Mouse (Mus musculus) heart, adult 8-10 months (tissue): Measurements from ENCODE around the gene Nudt8. TPM values are rescaled to one million over a fixed set of nuclear protein-coding genes. Genes with fewer than 3 reads are reported as not detected.

Source experiments
- DNase-seq: peaks from one replicate; pipeline ENCODE4 v3.0.0; 2022; ENCODE audit warnings: low spot score
- total RNA-seq, 4 experiments: library from RNA; stranded (reverse); gene quantifications; 2 replicates each; pipeline ENCODE4 v1.2.4; 2022

The Nudt8 gene
- total RNA-seq, 4 experiments from 2014 or later, result 134 to 165 (median 153) TPM

DNA sequence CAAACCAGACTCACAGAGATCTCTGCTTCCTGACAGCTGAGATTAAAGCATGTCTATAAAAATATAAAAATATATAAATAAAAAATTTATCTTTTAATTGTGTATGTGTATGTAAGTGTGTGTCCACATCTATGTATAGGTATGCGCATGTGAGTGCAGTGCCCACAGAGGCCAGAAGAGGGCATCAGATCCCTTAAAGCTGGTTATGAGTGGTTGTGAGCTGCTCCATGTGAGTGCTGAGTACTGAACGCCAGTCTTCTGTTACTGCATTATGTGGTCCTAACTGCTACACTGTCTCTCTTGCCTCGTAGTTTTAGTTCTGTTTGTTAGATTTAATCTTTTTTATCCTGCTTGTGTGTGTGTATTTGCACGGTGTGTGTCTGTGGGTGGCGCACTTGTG is 50.6 kb downstream of the Nudt8 start:
- DNase-seq, result no peak

Other genes starting within 250 kb of the Nudt8 start
- 10 to 100 TPM; 23.7 to 29.4 (median 28.2) TPM for gene Kmt5b, start 233.2 kb upstream of the Nudt8 start, total RNA-seq
- gene Chka, start 148.8 kb upstream of the Nudt8 start, total RNA-seq, result 10 to 100 TPM in 1 of 4 experiments, 1 to 10 TPM in 3; 8.3 to 10.4 (median 8.7) TPM
- 10 to 100 TPM in 2 of 4 experiments, 1 to 10 TPM in 2; 8.5 to 13.9 (median 9.3) TPM for gene Tcirg1, start 93.4 kb upstream of the Nudt8 start, total RNA-seq
- gene Ndufs8, start 87.8 kb upstream of the Nudt8 start, total RNA-seq, result 100 to 1,000 TPM; 481 to 543 (median 507) TPM
- gene Aldh3b1, start 70.8 kb upstream of the Nudt8 start, total RNA-seq, result 1 to 10 TPM in 3 of 4 experiments, under 1 TPM in 1; 0.76 to 2.2 (median 1.6) TPM
- 10 to 100 TPM; 11.1 to 19.2 (median 13.7) TPM for gene Unc93b1, start 65.4 kb upstream of the Nudt8 start, total RNA-seq
- gene Aldh3b3, start 41.9 kb upstream of the Nudt8 start, total RNA-seq, result 1 to 10 TPM in 1 of 4 experiments, under 1 TPM in 3; 0.35 to 1.2 (median 0.55) TPM
- gene Aldh3b2, start 28.3 kb upstream of the Nudt8 start, total RNA-seq, result under 1 TPM in 2 of 4 experiments, not detected in 2; 0.19 to 0.23 TPM
- gene Acy3, start 14.0 kb upstream of the Nudt8 start, total RNA-seq, result 10 to 100 TPM; 24.2 to 32.4 (median 28.4) TPM
- gene Tbx10, start 7.8 kb upstream of the Nudt8 start, total RNA-seq, result not detected
- gene Gm49405, start within 50 bp of the Nudt8 start, total RNA-seq, result 1 to 10 TPM in 1 of 4 experiments, under 1 TPM in 3; 0.69 to 1.6 (median 0.81) TPM
- 100 to 1,000 TPM; 255 to 281 (median 261) TPM for gene Doc2g, start 2.7 kb downstream of the Nudt8 start, total RNA-seq
- gene Ndufv1, start 12.2 kb downstream of the Nudt8 start, total RNA-seq, result 1,000 to 10,000 TPM; 1,087 to 1,207 (median 1,176) TPM
- gene Gstp1, start 37.4 kb downstream of the Nudt8 start, total RNA-seq, result 100 to 1,000 TPM; 355 to 468 (median 390) TPM
- 100 to 1,000 TPM; 131 to 147 (median 142) TPM for gene Gstp2, start 45.4 kb downstream of the Nudt8 start, total RNA-seq
- gene Gstp3, start 59.0 kb downstream of the Nudt8 start, total RNA-seq, result not detected
- gene Cabp2, start 81.0 kb downstream of the Nudt8 start, total RNA-seq, result not detected
- 10 to 100 TPM; 33.6 to 43.4 (median 39.5) TPM for gene Cdk2ap2, start 96.6 kb downstream of the Nudt8 start, total RNA-seq
- gene Pitpnm1, start 99.4 kb downstream of the Nudt8 start, total RNA-seq, result 10 to 100 TPM; 17.0 to 22.1 (median 18.3) TPM
- 10 to 100 TPM; 65.9 to 79.6 (median 70.7) TPM for gene Aip, start 125.3 kb downstream of the Nudt8 start, total RNA-seq
- gene Gpr152, start 139.2 kb downstream of the Nudt8 start, total RNA-seq, result not detected
- gene Cabp4, start 143.5 kb downstream of the Nudt8 start, total RNA-seq, result not detected
- gene Coro1b, start 148.0 kb downstream of the Nudt8 start, total RNA-seq, result 10 to 100 TPM; 34.9 to 55.9 (median 42.8) TPM
- gene Ptprcap, start 153.0 kb downstream of the Nudt8 start, total RNA-seq, result 1 to 10 TPM in 3 of 4 experiments, under 1 TPM in 1; 0.73 to 2.4 (median 1.3) TPM
- 10 to 100 TPM; 15.6 to 17.9 (median 17.0) TPM for gene Rps6kb2, start 162.8 kb downstream of the Nudt8 start, total RNA-seq
- gene Carns1, start 174.9 kb downstream of the Nudt8 start, total RNA-seq, result 10 to 100 TPM; 28.3 to 37.5 (median 30.5) TPM
- gene Tbc1d10c, start 190.7 kb downstream of the Nudt8 start, total RNA-seq, result 10 to 100 TPM in 2 of 4 experiments, 1 to 10 TPM in 2; 8.6 to 19.6 (median 12.4) TPM
- gene Ppp1ca, start 191.5 kb downstream of the Nudt8 start, total RNA-seq, result 100 to 1,000 TPM; 261 to 310 (median 281) TPM
- gene Rad9a, start 201.1 kb downstream of the Nudt8 start, total RNA-seq, result 1 to 10 TPM; 5.3 to 6.2 (median 5.6) TPM
- 1 to 10 TPM in 2 of 4 experiments, under 1 TPM in 2; 0.57 to 1.6 (median 1.0) TPM for gene Clcf1, start 213.7 kb downstream of the Nudt8 start, total RNA-seq
- gene AC109138.7, start 213.8 kb downstream of the Nudt8 start, total RNA-seq, result under 1 TPM in 1 of 4 experiments, not detected in 3; 0.87 TPM
- gene Pold4, start 231.3 kb downstream of the Nudt8 start, total RNA-seq, result 10 to 100 TPM; 11.9 to 17.5 (median 14.3) TPM